Mouse (Mus musculus) brain, embryonic 14.5 days (tissue): ENCODE results near the gene Sh3rf1.

Experiments used
- CTCF ChIP-seq: fragments of 200-500 bp; IDR thresholded peaks from 2 replicates; pipeline ENCODE4 v1.5.1; 2012; ENCODE audit warnings: inconsistent platforms, mild to moderate bottlenecking, moderate library complexity, borderline replicate concordance; ENCODE audit not compliant: insufficient read depth, insufficient read length; ENCODE audit errors: extremely low read depth
- POLR2A ChIP-seq: fragments of 200-500 bp; IDR thresholded peaks from 2 replicates; pipeline ENCODE4 v1.6.1; 2012; ENCODE audit warnings: mild to moderate bottlenecking, inconsistent platforms, borderline replicate concordance; ENCODE audit not compliant: poor library complexity, insufficient read depth, insufficient read length, severe bottlenecking; ENCODE audit errors: extremely low read depth

GRCm38 (mm10) chr8:61235499-61235898 lies 11.8 kb downstream of the Sh3rf1 start:
- TF ChIP-seq POLR2A (no peak), CTCF (no peak)
